Mouse (Mus musculus) intestine, embryonic 16.5 days (tissue): ENCODE results near the gene Slco1a4. TPM values are rescaled to one million over a fixed set of nuclear protein-coding genes. Genes with fewer than 3 reads are reported as not detected.
A peak's percentile ranks its signal among the peaks of the same experiment; 100 is the strongest.

ENCODE experiments used
- ATAC-seq: fragments of 200-750 bp; cut with Nextera tagmentation; 2 replicates; pipeline ENCODE4 v1.8.0; 2017; ENCODE audit warnings: moderate TSS enrichment, moderate library complexity
- H3K27ac ChIP-seq: fragments of 300-500 bp; sonication (generic); 2 replicates; pipeline ENCODE4 v1.5.1; 2014; ENCODE audit warnings: mild to moderate bottlenecking, low read length
- H3K27me3 ChIP-seq: fragments of 300-500 bp; sonication (generic); replicated peaks from 2 replicates; pipeline ENCODE4 v1.6.1; 2014; ENCODE audit warnings: low read length, control low read depth, mixed read lengths; ENCODE audit not compliant: control insufficient read depth, insufficient read depth
- H3K36me3 ChIP-seq: fragments of 300-500 bp; sonication (generic); 2 replicates; pipeline ENCODE4 v1.6.1; 2014; ENCODE audit warnings: low read length, control low read depth; ENCODE audit not compliant: control insufficient read depth, insufficient read depth
- H3K4me1 ChIP-seq: fragments of 300-500 bp; sonication (generic); 2 replicates; pipeline ENCODE4 v1.6.1; 2014; ENCODE audit warnings: low read length, control low read depth, mixed read lengths; ENCODE audit not compliant: control insufficient read depth, insufficient read depth
- H3K4me2 ChIP-seq: fragments of 300-500 bp; sonication (generic); 2 replicates; pipeline ENCODE4 v1.6.1; 2014; ENCODE audit warnings: low read depth, low read length, control low read depth
- H3K4me3 ChIP-seq: fragments of 300-500 bp; sonication (generic); 2 replicates; pipeline ENCODE4 v1.5.1; 2014; ENCODE audit warnings: mild to moderate bottlenecking, low read length
- H3K9ac ChIP-seq: fragments of 300-500 bp; sonication (generic); 2 replicates; pipeline ENCODE4 v1.6.1; 2014; ENCODE audit warnings: low read depth, low read length
- H3K9me3 ChIP-seq: fragments of 300-500 bp; sonication (generic); 2 replicates; pipeline ENCODE4 v1.6.1; 2016; ENCODE audit warnings: low read length, control low read depth; ENCODE audit not compliant: control insufficient read depth
- WGBS: fragments of 180-500 bp; shearing (Covaris S2); extraction: QIAGEN DNeasy Blood & Tissue Kit; methylation state at CpG from one replicate; pipeline ENCODE4 v1.1.7; 2014; 5-methylcytosine and 5-hydroxymethylcytosine counted together
- polyA plus RNA-seq: library from polyadenylated mRNA; unstranded; fragments of >200 nt; fragmentation: Nextera tagmentation; extraction: Ambion mirVana; gene quantifications from 2 replicates; pipeline ENCODE4 v1.2.1, GENCODE M21; 2015

Gene Slco1a4
- polyA plus RNA-seq, 1 experiment from 2014 or later = not detected

GRCm38 (mm10) chr6:141853616-141854015 is 2.4 kb downstream of the Slco1a4 start:
- 48% methylated on average over 2 of the region's 2 CpGs for WGBS

GRCm38 (mm10) chr6:141849051-141849450 is 6.9 kb downstream of the Slco1a4 start:
- Histone ChIP-seq H3K27me3 (no peaks in the 10 kb centered on the region), H3K4me3 (no peak overlapping the region), H3K36me3 (no peaks in the 10 kb centered on the region), H3K4me2 (no peak overlapping the region), H3K9ac (no peak overlapping the region), H3K9me3 (no peaks in the 10 kb centered on the region), H3K4me1 (no peaks in the 10 kb centered on the region), H3K27ac (no peak overlapping the region)
- ATAC-seq = no peak
- WGBS = 29% methylated on average over 4 of the region's 4 CpGs

More at GRCm38 (mm10) chr6:141853616-141854015, 2.4 kb downstream of the Slco1a4 start:
- Histone ChIP-seq H3K9ac (no peak overlapping the region), H3K4me3 (no peak overlapping the region), H3K27me3 (no peaks in the 10 kb centered on the region), H3K4me1 (no peaks in the 10 kb centered on the region), H3K36me3 (no peaks in the 10 kb centered on the region), H3K9me3 (no peaks in the 10 kb centered on the region), H3K27ac (no peak overlapping the region), H3K4me2 (no peak overlapping the region)
- ATAC-seq = no peak

- Histone ChIP-seq H3K27ac (no peak overlapping the region), H3K4me1 (no peaks in the 10 kb centered on the region), H3K4me3 (no peak overlapping the region), H3K4me2 (no peak overlapping the region), H3K36me3 (no peaks in the 10 kb centered on the region), H3K27me3 (no peaks in the 10 kb centered on the region), H3K9me3 (no peaks in the 10 kb centered on the region), H3K9ac (no peak overlapping the region)
- WGBS = 17% methylated on average over 1 of the region's 1 CpGs
- ATAC-seq = 0 out of 2 replicates have a peak, but pooled peaks have one; percentile 46
Observed at GRCm38 (mm10) chr6:141797837-141798236, 58.2 kb downstream of the Slco1a4 start.

DNA sequence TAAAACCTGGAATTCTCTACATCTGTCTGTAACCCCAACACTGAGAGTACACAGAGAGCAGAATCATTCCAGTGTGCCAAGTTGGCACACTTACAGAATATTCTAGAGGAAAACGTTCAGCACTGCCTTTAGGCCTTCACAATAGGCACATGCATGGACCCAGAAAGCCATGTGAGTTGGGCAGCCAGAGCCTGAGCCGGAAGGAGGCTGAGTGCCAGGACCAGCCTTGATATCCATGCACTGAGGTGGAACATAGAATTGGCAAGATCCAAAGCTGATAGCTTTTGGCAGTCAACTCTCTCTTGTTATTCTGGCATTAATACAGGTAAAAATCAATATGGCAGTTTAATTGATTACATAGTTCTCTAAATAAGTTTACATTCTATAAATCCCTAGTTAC is 81.5 kb downstream of the Slco1a4 start:
- no peak for ATAC-seq
- H3K27me3 ChIP-seq = no peaks in the 10 kb centered on the region
- WGBS = 80% methylated on average over 2 of the region's 2 CpGs

GRCm38 (mm10) chr6:141773710-141774109 is 82.3 kb downstream of the Slco1a4 start, which contains the start of gene Gm5724:
TSS of gene Gm5724 (minus strand) at chr6:141773810.
- no peak within 1 kb of the TSS for H3K27ac ChIP-seq
- no peaks in the 10 kb centered on the region for H3K27me3 ChIP-seq
- ATAC-seq = no peak
- no peaks in the 10 kb centered on the region for H3K4me1 ChIP-seq
- H3K4me3 ChIP-seq = no peak within 1 kb of the TSS
- no peaks in the 10 kb centered on the region for H3K36me3 ChIP-seq
- no peaks in the 10 kb centered on the region for H3K9me3 ChIP-seq
- H3K4me2 ChIP-seq = no peak within 1 kb of the TSS
- H3K9ac ChIP-seq = no peak within 1 kb of the TSS
- 79% methylated on average over 3 of the region's 3 CpGs for WGBS

More for the DNA sequence above, 81.5 kb downstream of the Slco1a4 start:
- H3K4me3 ChIP-seq = no peak overlapping the region
- H3K9me3 ChIP-seq = no peaks in the 10 kb centered on the region
- no peak overlapping the region for H3K4me2 ChIP-seq
- no peak overlapping the region for H3K9ac ChIP-seq
- H3K36me3 ChIP-seq = no peaks in the 10 kb centered on the region
- H3K27ac ChIP-seq = no peak overlapping the region
- no peaks in the 10 kb centered on the region for H3K4me1 ChIP-seq

Other genes with a start within 250 kb of the Slco1a4 start
- gene Slco1b2, start 226.7 kb downstream of the Slco1a4 start, polyA plus RNA-seq = 0.10 TPM in 1 of 2 replicates, not detected in the other
- gene Gm5724, start 82.4 kb downstream of the Slco1a4 start, polyA plus RNA-seq = not detected in 2 replicates
- not detected in 2 replicates for gene Slco1a1, start 90.8 kb upstream of the Slco1a4 start, polyA plus RNA-seq
- gene Gm6614, start 155.2 kb upstream of the Slco1a4 start, polyA plus RNA-seq = not detected in 2 replicates